Mouse (Mus musculus) embryonic fibroblast, embryonic 13.5 days (primary cell): ENCODE data around the gene Npr1.

Experiments
- CTCF ChIP-seq: IDR thresholded peaks from 2 replicates; pipeline ENCODE4 v1.5.1; 2011; ENCODE audit warnings: mild to moderate bottlenecking, control low read depth, low read length, moderate library complexity, borderline replicate concordance; ENCODE audit not compliant: insufficient read depth
- POLR2A ChIP-seq: IDR thresholded peaks from 2 replicates; pipeline ENCODE4 v1.6.1; 2011; ENCODE audit warnings: low read depth, mild to moderate bottlenecking, control low read depth, low read length, moderate library complexity

DNA sequence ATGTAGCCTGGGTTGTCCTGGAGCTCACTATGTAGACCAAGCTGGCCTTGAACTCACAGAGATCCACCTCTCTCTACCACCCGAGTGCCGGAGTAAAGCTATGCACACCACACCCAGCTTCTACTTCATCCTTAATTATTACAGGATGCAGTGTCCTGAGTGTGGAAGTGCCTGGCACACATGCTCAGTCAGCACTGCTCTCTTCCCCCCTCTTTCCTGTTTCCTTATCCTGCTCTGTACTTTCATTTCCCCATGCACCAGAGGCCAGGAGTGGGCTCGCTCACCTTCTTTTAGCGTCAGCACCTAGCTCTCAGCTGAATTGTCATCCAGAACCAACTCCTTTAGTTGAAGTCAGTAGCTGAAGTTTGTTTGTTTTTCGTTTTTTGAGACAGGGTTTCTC, 5.4 kb downstream of the Npr1 start:
- TF ChIP-seq CTCF (no peak), POLR2A (no peak)
